Mouse (Mus musculus) lung, embryonic 16.5 days (tissue): ENCODE measurements around the gene Pnlip. TPM values are rescaled to one million over a fixed set of nuclear protein-coding genes. Genes with fewer than 3 reads are reported as not detected.

ENCODE experiments used
- ATAC-seq: fragments of 200-750 bp; cut with Nextera tagmentation; 2 replicates; pipeline ENCODE4 v1.8.0; 2017; ENCODE audit warnings: low read depth, mild to moderate bottlenecking, moderate library complexity
- H3K27ac ChIP-seq: fragments of 300-500 bp; sonication (generic); 2 replicates; pipeline ENCODE4 v1.5.1; 2014; ENCODE audit warnings: mild to moderate bottlenecking, control low read depth, low read length
- H3K27me3 ChIP-seq: fragments of 300-500 bp; sonication (generic); 2 replicates; pipeline ENCODE4 v1.6.1; 2014; ENCODE audit warnings: low read depth, low read length, mixed read lengths; ENCODE audit not compliant: control insufficient read depth, insufficient read depth
- H3K36me3 ChIP-seq: fragments of 300-500 bp; sonication (generic); 2 replicates; pipeline ENCODE4 v1.6.1; 2014; ENCODE audit warnings: low read length; ENCODE audit not compliant: control insufficient read depth, insufficient read depth
- H3K4me1 ChIP-seq: fragments of 300-500 bp; sonication (generic); replicated peaks from 2 replicates; pipeline ENCODE4 v1.6.1; 2014; ENCODE audit warnings: low read length, mixed read lengths; ENCODE audit not compliant: control insufficient read depth, insufficient read depth
- H3K4me2 ChIP-seq: fragments of 300-500 bp; sonication (generic); 2 replicates; pipeline ENCODE4 v1.6.1; 2014; ENCODE audit warnings: low read depth, low read length, control low read depth
- H3K4me3 ChIP-seq: fragments of 300-500 bp; sonication (generic); 2 replicates; pipeline ENCODE4 v1.5.1; 2014; ENCODE audit warnings: mild to moderate bottlenecking, low read length, control low read depth
- H3K9ac ChIP-seq: fragments of 300-500 bp; sonication (generic); 2 replicates; pipeline ENCODE4 v1.6.1; 2014; ENCODE audit warnings: low read length, control low read depth
- H3K9me3 ChIP-seq: fragments of 300-500 bp; sonication (generic); 2 replicates; pipeline ENCODE4 v1.6.1; 2016; ENCODE audit warnings: low read length; ENCODE audit not compliant: control insufficient read depth
- WGBS: fragments of 180-500 bp; shearing (Covaris S2); extraction: QIAGEN DNeasy Blood & Tissue Kit; methylation state at CpG from one replicate; pipeline ENCODE4 v1.1.7; 2014; 5-methylcytosine and 5-hydroxymethylcytosine counted together
- polyA plus RNA-seq: library from polyadenylated mRNA; unstranded; fragments of >200 nt; fragmentation: Nextera tagmentation; extraction: Ambion mirVana; gene quantifications from 2 replicates; pipeline ENCODE4 v1.2.1, GENCODE M21; 2015

Gene Pnlip
- not detected in 2 replicates for polyA plus RNA-seq

GRCm38 (mm10) chr19:58652198-58652597 is at the start of gene Pnlip:
Gene Pnlip, plus strand, starts transcription at chr19:58652498.
- no peaks in the 10 kb centered on the region for H3K36me3 ChIP-seq
- WGBS: 60% methylated on average over 5 of the region's 5 CpGs
- H3K4me1 ChIP-seq: no peaks in the 10 kb centered on the region
- no peak for ATAC-seq
- H3K27me3 ChIP-seq: no peaks in the 10 kb centered on the region
- H3K9ac ChIP-seq: no peak within 1 kb of the TSS
- no peaks in the 10 kb centered on the region for H3K9me3 ChIP-seq
- no peak within 1 kb of the TSS for H3K4me3 ChIP-seq
- H3K4me2 ChIP-seq: no peak within 1 kb of the TSS
- H3K27ac ChIP-seq: no peak within 1 kb of the TSS

DNA sequence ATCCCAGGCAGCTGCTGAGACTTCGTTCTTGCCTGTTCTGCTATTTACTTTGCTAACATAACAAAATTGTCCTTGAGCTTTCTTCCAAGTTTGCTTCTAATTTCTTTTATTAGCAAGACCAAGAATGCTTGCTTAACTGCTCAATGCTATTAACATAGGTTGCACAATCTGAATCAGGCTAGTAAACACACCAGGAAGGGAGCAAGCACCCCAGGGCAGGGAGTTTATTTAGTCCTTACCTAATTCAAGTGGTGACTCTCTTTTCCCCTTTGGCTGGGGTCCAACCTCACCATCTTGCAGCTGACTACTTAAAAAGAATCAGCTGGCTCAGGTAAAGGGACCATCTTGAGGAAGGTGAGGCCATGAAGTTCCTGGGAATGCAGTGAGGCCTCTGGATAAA is 42.6 kb upstream of the Pnlip start:
- no peak overlapping the region for H3K4me2 ChIP-seq
- H3K4me3 ChIP-seq: no peak overlapping the region
- ATAC-seq: peak; percentile 43; the same call in 1 of the 2 replicates
- no peak overlapping the region for H3K27ac ChIP-seq
- 56% methylated on average over 1 of the region's 1 CpGs for WGBS
- no peaks in the 10 kb centered on the region for H3K36me3 ChIP-seq
- H3K4me1 ChIP-seq: no peaks in the 10 kb centered on the region
- no peaks in the 10 kb centered on the region for H3K9me3 ChIP-seq
- H3K9ac ChIP-seq: no peak overlapping the region
- no peaks in the 10 kb centered on the region for H3K27me3 ChIP-seq

DNA sequence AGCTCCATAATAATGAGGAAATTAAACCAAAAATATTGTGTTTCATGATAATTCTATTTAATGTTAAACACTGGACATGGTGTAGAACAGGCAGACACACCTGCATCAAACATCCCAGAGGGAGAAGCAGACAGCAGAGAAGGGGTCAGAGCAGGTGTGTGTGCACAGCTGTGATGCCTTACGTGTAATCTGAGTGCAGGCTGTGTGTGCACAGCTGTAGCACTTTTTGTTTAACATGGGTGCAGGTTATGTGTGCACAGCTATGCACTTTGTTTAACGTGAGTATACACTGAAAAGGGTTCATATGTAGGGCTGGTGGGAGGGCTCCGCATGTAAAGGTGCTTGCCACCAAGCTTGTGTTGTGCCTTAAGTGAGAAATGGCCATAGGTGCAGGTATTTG is 39.6 kb upstream of the Pnlip start:
- 55% methylated on average over 3 of the region's 3 CpGs for WGBS
- Histone ChIP-seq H3K27ac (0 out of 2 replicates have a peak overlapping the region, but pooled peaks have one; percentile 17), H3K27me3 (no peaks in the 10 kb centered on the region), H3K4me2 (no peak overlapping the region), H3K4me1 (no peaks in the 10 kb centered on the region), H3K36me3 (no peaks in the 10 kb centered on the region), H3K9me3 (no peaks in the 10 kb centered on the region), H3K4me3 (no peak overlapping the region), H3K9ac (no peak overlapping the region)
- ATAC-seq: no peak

DNA sequence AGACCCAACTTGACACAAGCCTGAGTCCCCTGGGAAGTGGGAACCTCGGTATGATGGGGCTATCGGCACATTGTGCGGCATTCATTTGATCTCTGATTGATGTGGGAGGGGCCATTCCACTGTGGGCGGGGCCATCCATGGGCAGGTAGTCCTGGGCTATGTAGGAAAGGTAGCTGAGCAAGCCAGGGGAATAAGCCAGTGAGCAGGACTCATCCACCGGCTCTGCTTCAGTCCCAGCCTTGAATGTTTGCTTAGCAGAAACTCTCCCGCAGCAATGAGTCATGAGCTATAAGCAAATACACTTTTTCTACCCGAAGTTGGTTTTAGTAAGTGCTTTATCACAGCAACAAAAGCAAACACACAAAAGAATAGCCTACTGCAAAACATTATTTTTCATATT is 35.7 kb upstream of the Pnlip start:
- Histone ChIP-seq H3K9me3 (no peaks in the 10 kb centered on the region), H3K4me3 (no peak overlapping the region), H3K27me3 (no peaks in the 10 kb centered on the region), H3K9ac (no peak overlapping the region), H3K4me2 (no peak overlapping the region), H3K27ac (no peak overlapping the region), H3K4me1 (0 out of 2 replicates have a peak, but pooled peaks cover 2% of the 10 kb centered on the region), H3K36me3 (no peaks in the 10 kb centered on the region)
- ATAC-seq: 0 out of 2 replicates have a peak, but pooled peaks have one; percentile 34
- WGBS: 47% methylated on average over 7 of the region's 7 CpGs

GRCm38 (mm10) chr19:58620661-58621060 is 31.6 kb upstream of the Pnlip start:
- Histone ChIP-seq H3K4me3 (no peak overlapping the region), H3K4me1 (0 out of 2 replicates have a peak, but pooled peaks cover 2% of the 10 kb centered on the region), H3K9ac (no peak overlapping the region), H3K27me3 (no peaks in the 10 kb centered on the region), H3K4me2 (no peak overlapping the region), H3K27ac (no peak overlapping the region), H3K36me3 (no peaks in the 10 kb centered on the region), H3K9me3 (0 out of 2 replicates have a peak, but pooled peaks cover 2% of the 10 kb centered on the region)
- no peak for ATAC-seq
- WGBS: 73% methylated on average over 3 of the region's 3 CpGs

GRCm38 (mm10) chr19:58621646-58622045 is 30.7 kb upstream of the Pnlip start:
- Histone ChIP-seq H3K36me3 (no peaks in the 10 kb centered on the region), H3K27ac (no peak overlapping the region), H3K4me1 (0 out of 2 replicates have a peak, but pooled peaks cover 2% of the 10 kb centered on the region), H3K9me3 (0 out of 2 replicates have a peak, but pooled peaks cover 2% of the 10 kb centered on the region), H3K27me3 (no peaks in the 10 kb centered on the region), H3K9ac (no peak overlapping the region), H3K4me2 (no peak overlapping the region), H3K4me3 (no peak overlapping the region)
- ATAC-seq: no peak
- 42% methylated on average over 1 of the region's 1 CpGs for whole genome bisulfite sequencing

- Histone ChIP-seq H3K9me3 (0 out of 2 replicates have a peak, but pooled peaks cover 2% of the 10 kb centered on the region), H3K4me2 (no peak overlapping the region), H3K9ac (no peak overlapping the region), H3K4me3 (no peak overlapping the region), H3K4me1 (0 out of 2 replicates have a peak, but pooled peaks cover 2% of the 10 kb centered on the region), H3K27me3 (no peaks in the 10 kb centered on the region), H3K36me3 (no peaks in the 10 kb centered on the region), H3K27ac (no peak overlapping the region)
- ATAC-seq: no peak
- 70% methylated on average over 4 of the region's 4 CpGs for WGBS
Observed at GRCm38 (mm10) chr19:58624799-58625198, 27.5 kb upstream of the Pnlip start.

GRCm38 (mm10) chr19:58625254-58625947 is 26.9 kb upstream of the Pnlip start:
- ATAC-seq: no peak
- Histone ChIP-seq H3K4me3 (no peak overlapping the region), H3K27me3 (no peaks in the 10 kb centered on the region), H3K4me1 (0 out of 2 replicates have a peak, but pooled peaks cover 2% of the 10 kb centered on the region), H3K9ac (no peak overlapping the region), H3K4me2 (no peak overlapping the region), H3K27ac (no peak overlapping the region), H3K9me3 (0 out of 2 replicates have a peak, but pooled peaks cover 2% of the 10 kb centered on the region), H3K36me3 (no peaks in the 10 kb centered on the region)
- WGBS: 80% methylated on average over 9 of the region's 9 CpGs

DNA sequence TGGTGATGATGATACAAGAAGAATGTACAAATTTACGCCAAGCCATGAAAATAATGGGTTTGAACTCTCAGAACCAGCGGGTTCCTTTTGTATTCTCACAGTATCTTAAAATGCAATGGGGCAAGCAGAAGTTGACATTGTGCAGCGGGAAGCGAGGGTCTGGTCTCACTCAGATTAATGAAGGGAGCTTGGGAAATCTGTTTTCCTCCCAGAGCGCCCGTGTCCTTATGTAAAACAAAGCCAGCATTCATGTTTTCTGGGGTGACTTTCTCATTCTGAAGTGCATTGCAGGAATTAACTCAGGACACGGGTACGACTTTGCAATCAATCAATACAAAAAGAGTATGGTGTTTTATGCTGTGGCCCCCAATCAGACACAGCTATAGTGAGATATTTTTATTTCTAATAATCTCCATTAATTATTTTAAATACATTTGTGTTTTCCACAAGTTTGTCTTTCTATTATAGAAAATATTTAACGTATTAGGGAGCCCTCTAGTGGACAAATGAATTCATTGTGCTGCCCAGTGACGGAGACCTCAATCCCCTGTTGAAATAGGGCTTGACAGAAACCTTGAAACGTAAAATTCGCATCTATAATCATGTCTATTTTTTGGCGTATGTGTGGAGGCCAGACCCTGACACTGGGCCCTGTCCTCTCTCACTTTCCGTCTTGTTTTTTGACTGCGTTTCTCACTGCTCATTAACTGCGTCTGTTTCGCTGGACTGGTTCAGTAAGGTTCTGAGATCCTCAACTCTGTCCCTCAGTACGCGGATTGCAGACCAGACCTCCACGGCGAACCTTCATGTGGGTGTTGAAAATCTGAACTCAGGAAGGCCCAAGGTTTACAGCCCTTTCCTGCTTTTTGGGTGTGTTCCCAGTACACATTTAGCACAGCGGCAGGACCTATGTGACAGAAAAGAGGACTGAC is 24.6 kb upstream of the Pnlip start:
- peak overlapping the region; percentile 39; the same call in 1 of the 2 replicates for H3K9ac ChIP-seq
- 33% methylated on average over 22 of the region's 22 CpGs for WGBS

More for the DNA sequence above, 24.6 kb upstream of the Pnlip start:
- ATAC-seq: peak; percentile 34; the same call in 1 of the 2 replicates
- Histone ChIP-seq H3K9me3 (no peaks in the 10 kb centered on the region), H3K4me2 (peak overlapping the region; percentile 44), H3K27me3 (no peaks in the 10 kb centered on the region), H3K27ac (no peak overlapping the region), H3K4me3 (0 out of 2 replicates have a peak overlapping the region, but pooled peaks have one; percentile 13), H3K36me3 (no peaks in the 10 kb centered on the region), H3K4me1 (no peaks in the 10 kb centered on the region)
